Mouse (Mus musculus): ENCODE results near the gene Asb18. TPM values are rescaled to one million over a fixed set of nuclear protein-coding genes. Genes with fewer than 3 reads are reported as not detected.

Gene Asb18
- 0.37 and 0.62 TPM in 2 replicates for polyA plus RNA-seq (2014; fragmentation: Nextera tagmentation; extraction: Ambion mirVana)

DNA sequence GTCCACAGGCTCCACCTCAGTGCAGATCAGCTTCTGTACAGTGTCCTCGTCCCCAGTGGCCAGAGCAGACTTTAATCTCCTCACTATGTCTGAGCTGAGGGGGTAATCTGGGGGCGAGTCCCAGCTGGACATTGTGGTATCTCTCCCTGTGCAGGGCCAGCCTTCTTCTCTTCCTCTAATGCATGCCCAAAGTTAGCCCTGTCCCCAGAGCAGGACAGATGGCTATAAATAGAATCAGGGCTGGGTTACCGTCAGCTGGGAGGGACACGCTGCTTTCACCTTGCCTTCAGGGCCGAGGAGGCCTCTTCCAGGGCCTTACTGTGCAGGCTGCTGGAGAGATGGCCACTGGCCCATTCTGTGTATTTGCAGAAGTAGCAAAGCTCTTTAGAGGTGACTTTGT is at the start of gene Asb18:
Gene Asb18 (minus strand): TSS at position 221 of the 400 bp plus-strand sequence.
- H3K4me2 ChIP-seq (ENCODE audit: low read depth, low read length) = no peak within 1 kb of the TSS
- H3K36me3 ChIP-seq (ENCODE audit: control insufficient read depth, insufficient read depth, low read length) = no peaks in the 10 kb centered on the region
- ATAC-seq (ENCODE audit: low read depth) = no peak
- WGBS = 81% methylated on average over 5 of the region's 5 CpGs
- no peak within 1 kb of the TSS for H3K9ac ChIP-seq (replicated peaks; ENCODE audit: low read depth, low read length)
- no peak within 1 kb of the TSS for H3K4me3 ChIP-seq (ENCODE audit: low read depth, low read length)
- H3K4me1 ChIP-seq (ENCODE audit: control insufficient read depth, insufficient read depth, low read length) = no peaks in the 10 kb centered on the region
- H3K27ac ChIP-seq (ENCODE audit: low read depth, low read length) = no peak within 1 kb of the TSS
- H3K27me3 ChIP-seq (ENCODE audit: control insufficient read depth, insufficient read depth, low read length) = no peaks in the 10 kb centered on the region
- no peaks in the 10 kb centered on the region for H3K9me3 ChIP-seq (ENCODE audit: control insufficient read depth, low read length)

DNA sequence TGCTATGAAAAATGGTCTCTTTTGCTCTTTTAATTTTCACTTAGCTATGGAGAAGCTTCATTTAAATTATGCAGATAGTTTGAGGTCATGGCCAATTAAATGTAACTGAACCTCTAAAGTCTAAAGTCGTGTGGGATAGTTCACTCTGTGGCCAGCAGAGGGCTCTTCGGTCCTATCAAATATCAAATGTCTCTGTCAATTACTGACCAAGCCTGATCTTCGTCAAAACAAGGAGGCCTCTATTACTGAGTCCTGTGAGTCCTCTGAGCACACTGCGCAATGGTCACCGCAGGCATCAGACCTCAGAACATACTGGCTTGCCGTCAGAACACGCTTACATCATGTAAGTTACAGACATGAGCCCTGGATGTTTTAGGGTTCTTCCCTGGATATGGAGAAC is 46.1 kb upstream of the Asb18 start:
- WGBS = 16% methylated on average over 7 of the region's 7 CpGs
- peak; percentile 65; the same call in 1 of the 2 replicates for ATAC-seq (ENCODE audit: low read depth)
- Histone ChIP-seq H3K4me3 (ENCODE audit: low read depth, low read length) (no peak overlapping the region), H3K27me3 (ENCODE audit: control insufficient read depth, insufficient read depth, low read length) (no peaks in the 10 kb centered on the region), H3K4me1 (ENCODE audit: control insufficient read depth, insufficient read depth, low read length) (no peaks in the 10 kb centered on the region), H3K4me2 (ENCODE audit: low read depth, low read length) (no peak overlapping the region), H3K9ac (replicated peaks; ENCODE audit: low read depth, low read length) (no peak overlapping the region), H3K27ac (ENCODE audit: low read depth, low read length) (no peak overlapping the region), H3K36me3 (ENCODE audit: control insufficient read depth, insufficient read depth, low read length) (no peaks in the 10 kb centered on the region), H3K9me3 (ENCODE audit: control insufficient read depth, low read length) (no peaks in the 10 kb centered on the region)

DNA sequence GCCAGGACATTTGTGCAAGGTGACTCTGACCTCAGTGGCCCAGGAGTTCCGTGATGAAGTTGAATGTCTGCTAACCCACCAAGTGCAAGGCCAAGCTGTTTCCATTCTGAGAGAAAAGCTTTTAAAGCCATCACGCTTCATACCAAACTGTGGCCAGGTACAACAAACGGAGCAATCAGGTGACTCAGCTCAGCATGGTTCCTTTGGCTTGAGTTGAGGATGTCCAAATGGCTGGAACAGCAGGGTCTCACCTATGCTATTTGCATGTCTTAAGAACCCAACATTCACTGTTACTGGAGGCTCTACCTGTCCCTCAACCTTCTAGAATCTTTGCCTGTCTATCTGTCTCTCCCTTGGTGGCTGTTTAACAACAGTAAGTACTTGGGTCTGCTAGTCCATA is 45.6 kb upstream of the Asb18 start:
- no peaks in the 10 kb centered on the region for H3K36me3 ChIP-seq (ENCODE audit: control insufficient read depth, insufficient read depth, low read length)
- no peak overlapping the region for H3K9ac ChIP-seq (replicated peaks; ENCODE audit: low read depth, low read length)
- no peaks in the 10 kb centered on the region for H3K4me1 ChIP-seq (ENCODE audit: control insufficient read depth, insufficient read depth, low read length)
- no peaks in the 10 kb centered on the region for H3K27me3 ChIP-seq (ENCODE audit: control insufficient read depth, insufficient read depth, low read length)
- WGBS = 61% methylated on average over 3 of the region's 3 CpGs
- no peak overlapping the region for H3K27ac ChIP-seq (ENCODE audit: low read depth, low read length)
- no peak for ATAC-seq (ENCODE audit: low read depth)
- H3K9me3 ChIP-seq (ENCODE audit: control insufficient read depth, low read length) = no peaks in the 10 kb centered on the region
- no peak overlapping the region for H3K4me2 ChIP-seq (ENCODE audit: low read depth, low read length)
- no peak overlapping the region for H3K4me3 ChIP-seq (ENCODE audit: low read depth, low read length)

DNA sequence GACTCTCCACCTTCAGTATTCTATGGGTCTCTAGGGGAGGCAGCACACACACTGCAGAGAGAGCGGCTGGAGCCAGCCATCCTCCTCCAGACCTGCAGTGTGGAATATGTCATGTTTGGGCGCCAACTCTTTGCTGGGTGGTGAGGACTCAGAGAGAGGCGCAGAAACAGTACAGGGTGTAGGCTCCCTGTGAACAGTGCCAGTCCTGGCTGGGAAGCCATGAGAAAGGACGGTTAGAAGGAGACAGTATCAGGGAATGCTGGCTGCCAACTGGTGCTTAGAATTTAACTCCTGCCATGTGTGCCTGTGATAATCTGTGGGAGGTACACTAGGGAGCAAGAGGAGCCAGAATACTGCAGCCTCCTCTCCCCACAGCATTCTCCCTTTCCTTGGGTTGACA is 40.5 kb upstream of the Asb18 start:
- no peaks in the 10 kb centered on the region for H3K9me3 ChIP-seq (ENCODE audit: control insufficient read depth, low read length)
- ATAC-seq (ENCODE audit: low read depth) = no peak
- H3K4me1 ChIP-seq (ENCODE audit: control insufficient read depth, insufficient read depth, low read length) = peaks cover 17% of the 10 kb centered on the region
- 0 out of 2 replicates have a peak overlapping the region, but pooled peaks have one; percentile 16 for H3K9ac ChIP-seq (replicated peaks; ENCODE audit: low read depth, low read length)
- H3K4me3 ChIP-seq (ENCODE audit: low read depth, low read length) = no peak overlapping the region
- no peak overlapping the region for H3K4me2 ChIP-seq (ENCODE audit: low read depth, low read length)
- 83% methylated on average over 4 of the region's 4 CpGs for WGBS
- no peaks in the 10 kb centered on the region for H3K27me3 ChIP-seq (ENCODE audit: control insufficient read depth, insufficient read depth, low read length)
- H3K27ac ChIP-seq (ENCODE audit: low read depth, low read length) = no peak overlapping the region
- no peaks in the 10 kb centered on the region for H3K36me3 ChIP-seq (ENCODE audit: control insufficient read depth, insufficient read depth, low read length)

DNA sequence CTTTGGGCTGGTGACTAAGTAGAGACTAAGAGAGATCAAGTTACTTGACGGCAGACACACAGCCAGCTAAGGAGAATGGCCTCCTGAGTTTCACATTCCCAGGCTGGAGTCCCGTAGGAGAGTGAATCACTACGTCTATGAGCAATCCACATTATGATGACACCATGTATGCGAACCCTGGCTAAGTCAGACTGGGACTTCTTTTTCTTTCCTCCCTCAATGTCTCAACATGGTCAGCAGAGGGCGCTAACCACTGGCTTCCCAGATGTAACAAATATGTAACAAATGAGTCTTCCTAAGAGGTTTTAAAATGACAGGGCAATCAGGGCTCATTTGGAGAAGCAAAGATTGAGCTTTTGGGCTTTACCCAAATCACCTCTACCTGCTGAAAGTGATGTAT is 36.9 kb upstream of the Asb18 start:
- H3K4me3 ChIP-seq (ENCODE audit: low read depth, low read length) = no peak overlapping the region
- H3K27me3 ChIP-seq (ENCODE audit: control insufficient read depth, insufficient read depth, low read length) = no peaks in the 10 kb centered on the region
- H3K4me2 ChIP-seq (ENCODE audit: low read depth, low read length) = no peak overlapping the region
- 17% methylated on average over 5 of the region's 5 CpGs for WGBS
- no peaks in the 10 kb centered on the region for H3K36me3 ChIP-seq (ENCODE audit: control insufficient read depth, insufficient read depth, low read length)
- ATAC-seq (ENCODE audit: low read depth) = no peak
- H3K9me3 ChIP-seq (ENCODE audit: control insufficient read depth, low read length) = no peaks in the 10 kb centered on the region
- no peak overlapping the region for H3K9ac ChIP-seq (replicated peaks; ENCODE audit: low read depth, low read length)
- peaks cover 21% of the 10 kb centered on the region for H3K4me1 ChIP-seq (ENCODE audit: control insufficient read depth, insufficient read depth, low read length)
- no peak overlapping the region for H3K27ac ChIP-seq (ENCODE audit: low read depth, low read length)

DNA sequence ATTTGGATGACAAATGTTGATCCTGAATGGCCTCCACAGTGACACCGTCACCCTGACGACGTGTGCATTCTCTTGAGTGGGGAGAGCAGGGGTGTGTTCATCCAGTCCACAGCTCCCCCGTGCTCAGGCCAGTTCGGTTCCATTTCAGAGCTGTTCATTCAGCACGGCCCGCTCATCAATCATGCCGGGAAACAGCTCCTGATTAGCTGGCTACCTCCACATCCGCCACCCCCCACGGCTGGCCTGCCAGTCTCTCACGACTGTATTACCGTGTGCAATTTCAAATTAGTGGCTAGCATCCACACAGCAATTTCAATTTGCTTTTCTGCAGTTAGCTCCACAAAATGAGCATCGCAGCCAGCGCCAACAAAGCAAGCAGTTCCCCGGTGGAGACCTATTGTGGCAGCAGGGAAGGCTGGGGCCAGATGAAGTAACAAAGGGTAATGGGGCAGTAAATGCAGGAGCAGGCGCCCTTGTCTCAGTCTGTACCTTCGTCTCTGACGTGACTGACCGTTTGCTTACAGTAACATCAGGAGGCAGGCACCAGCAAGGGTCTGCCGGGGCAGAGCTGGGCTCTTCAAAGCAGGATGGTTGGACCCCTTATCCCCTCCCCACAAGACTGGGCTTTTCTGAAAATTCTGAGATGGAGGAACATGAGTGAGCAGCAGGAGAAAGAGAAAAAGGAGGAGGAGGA is 35.7 kb upstream of the Asb18 start:
- Histone ChIP-seq H3K4me3 (ENCODE audit: low read depth, low read length) (no peak overlapping the region), H3K27me3 (ENCODE audit: control insufficient read depth, insufficient read depth, low read length) (no peaks in the 10 kb centered on the region), H3K27ac (ENCODE audit: low read depth, low read length) (peak overlapping the region; percentile 69), H3K4me2 (ENCODE audit: low read depth, low read length) (peak overlapping the region; percentile 18; the same call in 1 of the 2 replicates), H3K36me3 (ENCODE audit: control insufficient read depth, insufficient read depth, low read length) (no peaks in the 10 kb centered on the region), H3K4me1 (ENCODE audit: control insufficient read depth, insufficient read depth, low read length) (peaks cover 21% of the 10 kb centered on the region), H3K9ac (replicated peaks; ENCODE audit: low read depth, low read length) (peak overlapping the region; percentile 28; the same call in 1 of the 2 replicates), H3K9me3 (ENCODE audit: control insufficient read depth, low read length) (no peaks in the 10 kb centered on the region)
- WGBS = 7% methylated on average over 20 of the region's 20 CpGs
- peak; percentile 76 for ATAC-seq (ENCODE audit: low read depth)

DNA sequence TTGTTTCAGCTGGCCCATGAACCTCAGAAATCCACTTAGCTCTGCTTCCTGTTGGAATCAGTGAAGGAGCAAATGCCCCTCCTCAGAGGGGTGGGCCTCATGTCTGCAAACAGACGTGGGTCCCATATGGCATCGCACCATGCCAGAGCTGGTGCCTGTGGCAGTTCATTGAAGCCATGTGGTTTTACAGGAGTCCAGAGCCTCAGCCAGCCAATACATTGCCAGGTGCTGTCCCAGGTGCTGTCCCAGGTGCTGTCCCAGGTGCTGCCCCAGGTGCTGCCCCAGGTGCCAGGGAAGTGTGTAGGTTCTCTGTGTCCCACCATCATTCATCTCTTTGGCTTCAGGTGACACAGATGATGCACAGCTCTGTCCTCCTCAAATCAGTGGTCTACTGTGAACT is 13.8 kb upstream of the Asb18 start:
- no peak for ATAC-seq (ENCODE audit: low read depth)
- 72% methylated on average over 2 of the region's 2 CpGs for WGBS

DNA sequence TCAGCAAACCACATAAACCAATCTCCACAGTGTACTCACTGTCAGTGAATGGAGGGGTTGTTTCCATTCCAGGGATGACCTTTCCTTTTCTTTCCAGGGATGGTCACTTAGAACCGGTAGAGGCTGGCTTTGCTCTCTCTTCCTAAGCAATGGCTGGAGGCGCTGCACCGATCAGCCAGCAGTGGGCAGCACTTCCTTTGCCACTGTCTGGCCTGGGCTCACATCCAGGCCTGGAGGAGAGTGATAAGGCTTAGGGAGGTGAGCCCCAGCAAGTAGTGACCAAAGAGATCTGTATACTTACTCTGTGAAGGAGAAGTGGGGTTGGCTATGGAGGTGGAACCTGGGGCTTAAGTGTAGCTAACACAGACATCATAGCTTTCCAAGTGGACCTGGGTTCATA is 12.5 kb upstream of the Asb18 start:
- Histone ChIP-seq H3K27ac (ENCODE audit: low read depth, low read length) (no peak overlapping the region), H3K4me3 (ENCODE audit: low read depth, low read length) (no peak overlapping the region), H3K4me1 (ENCODE audit: control insufficient read depth, insufficient read depth, low read length) (no peaks in the 10 kb centered on the region), H3K9me3 (ENCODE audit: control insufficient read depth, low read length) (no peaks in the 10 kb centered on the region), H3K27me3 (ENCODE audit: control insufficient read depth, insufficient read depth, low read length) (no peaks in the 10 kb centered on the region), H3K36me3 (ENCODE audit: control insufficient read depth, insufficient read depth, low read length) (no peaks in the 10 kb centered on the region), H3K4me2 (ENCODE audit: low read depth, low read length) (no peak overlapping the region), H3K9ac (replicated peaks; ENCODE audit: low read depth, low read length) (no peak overlapping the region)
- ATAC-seq (ENCODE audit: low read depth) = no peak
- 25% methylated on average over 3 of the region's 3 CpGs for WGBS

More for the DNA sequence above, 13.8 kb upstream of the Asb18 start:
- no peaks in the 10 kb centered on the region for H3K4me1 ChIP-seq (ENCODE audit: control insufficient read depth, insufficient read depth, low read length)
- H3K4me3 ChIP-seq (ENCODE audit: low read depth, low read length) = no peak overlapping the region
- no peaks in the 10 kb centered on the region for H3K9me3 ChIP-seq (ENCODE audit: control insufficient read depth, low read length)
- no peaks in the 10 kb centered on the region for H3K27me3 ChIP-seq (ENCODE audit: control insufficient read depth, insufficient read depth, low read length)
- no peak overlapping the region for H3K4me2 ChIP-seq (ENCODE audit: low read depth, low read length)
- H3K9ac ChIP-seq (replicated peaks; ENCODE audit: low read depth, low read length) = no peak overlapping the region
- H3K36me3 ChIP-seq (ENCODE audit: control insufficient read depth, insufficient read depth, low read length) = no peaks in the 10 kb centered on the region
- H3K27ac ChIP-seq (ENCODE audit: low read depth, low read length) = no peak overlapping the region

DNA sequence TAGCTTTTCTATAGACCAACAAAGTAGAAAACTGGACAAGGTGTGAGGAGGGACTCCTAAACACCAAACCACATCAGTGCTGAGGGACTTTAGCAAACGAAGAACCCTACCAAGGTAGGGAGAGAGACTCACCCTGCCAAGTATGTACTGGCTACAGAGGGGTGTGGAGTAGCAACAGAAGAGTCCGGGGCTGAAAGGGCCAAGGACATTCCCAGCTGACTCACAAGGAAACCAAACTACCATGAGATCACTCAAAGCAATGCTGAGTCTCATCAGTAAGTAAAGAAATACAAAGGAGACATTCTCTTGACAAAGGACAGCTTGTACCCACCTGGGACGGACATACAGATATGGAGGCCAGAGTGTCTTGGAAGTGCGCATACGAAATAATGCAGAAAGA is 5.9 kb upstream of the Asb18 start:
- ATAC-seq (ENCODE audit: low read depth) = no peak
- H3K36me3 ChIP-seq (ENCODE audit: control insufficient read depth, insufficient read depth, low read length) = no peaks in the 10 kb centered on the region
- no peak overlapping the region for H3K4me3 ChIP-seq (ENCODE audit: low read depth, low read length)
- no peak overlapping the region for H3K27ac ChIP-seq (ENCODE audit: low read depth, low read length)
- WGBS = 87% methylated on average over 5 of the region's 5 CpGs
- no peaks in the 10 kb centered on the region for H3K9me3 ChIP-seq (ENCODE audit: control insufficient read depth, low read length)
- H3K9ac ChIP-seq (replicated peaks; ENCODE audit: low read depth, low read length) = no peak overlapping the region
- H3K27me3 ChIP-seq (ENCODE audit: control insufficient read depth, insufficient read depth, low read length) = no peaks in the 10 kb centered on the region
- no peak overlapping the region for H3K4me2 ChIP-seq (ENCODE audit: low read depth, low read length)
- no peaks in the 10 kb centered on the region for H3K4me1 ChIP-seq (ENCODE audit: control insufficient read depth, insufficient read depth, low read length)

All from neural tube, embryonic 14.5 days (tissue).